Mouse (Mus musculus) embryo, embryonic 11 days (tissue): ENCODE results near the gene Ap2b1.
"Not testable (repeated sequence)": the region's sequence is repeated elsewhere in the genome, so short reads cannot be mapped to it uniquely, and the experiment has no call there.

ENCODE experiments used
- DNase-seq: peaks from one replicate; pipeline ENCODE4 v3.0.0-alpha.2; 2015

Gene Ap2b1

DNA sequence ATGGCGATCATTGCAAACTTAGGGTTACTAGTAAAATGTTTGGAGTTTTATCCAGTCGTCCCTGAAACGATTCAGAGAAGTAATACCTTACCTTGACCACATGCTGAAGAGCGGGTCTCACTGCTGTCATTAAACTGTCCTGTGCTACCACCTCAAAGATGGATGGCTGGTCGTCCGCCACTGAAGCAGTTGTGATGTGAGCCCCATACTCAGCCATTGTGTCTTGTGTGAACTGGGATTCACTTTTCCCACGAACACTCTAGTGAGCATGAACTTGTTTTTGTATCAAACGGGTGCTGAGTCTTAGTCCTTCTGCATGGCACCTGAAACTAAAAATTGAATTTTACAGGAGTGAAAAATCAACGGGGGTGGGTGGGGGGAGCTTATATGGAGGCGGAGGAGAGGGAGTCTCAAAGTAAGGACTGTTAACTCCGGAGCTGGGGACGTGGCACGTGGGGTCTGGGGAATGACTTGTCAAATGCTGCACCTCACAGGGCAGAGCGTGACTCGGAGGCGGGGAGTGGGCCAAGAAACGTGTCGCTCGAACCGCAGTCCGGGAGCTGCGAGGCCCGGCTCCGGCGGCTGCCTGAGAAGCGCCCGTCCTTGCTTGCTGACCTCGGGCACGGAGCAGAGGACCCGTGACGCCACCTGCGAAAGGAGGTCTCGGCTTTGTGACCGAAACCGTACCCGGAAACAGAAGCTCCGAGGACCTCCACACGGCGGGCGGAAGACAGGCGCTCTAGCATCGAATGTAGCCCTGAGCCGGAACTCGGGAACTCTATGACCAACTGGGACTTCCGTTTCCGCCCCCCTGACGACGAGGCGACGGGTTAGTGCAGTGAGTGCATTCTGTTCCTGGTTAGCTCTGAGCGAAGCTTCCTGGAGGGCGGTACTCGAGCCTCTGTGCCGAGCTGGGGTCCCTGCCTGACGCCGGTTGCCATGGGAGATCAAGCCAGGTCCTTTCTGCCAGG lies at the start of gene Ap2b1:
Gene Ap2b1 (plus strand): TSS at position 800 of the 971 bp plus-strand sequence.
- DNase-seq: peak; percentile 96

GRCm38 (mm10) chr11:83257211-83257610 lies 41.6 kb upstream of the Ap2b1 start:
- not testable (repeated sequence) for DNase-seq

DNA sequence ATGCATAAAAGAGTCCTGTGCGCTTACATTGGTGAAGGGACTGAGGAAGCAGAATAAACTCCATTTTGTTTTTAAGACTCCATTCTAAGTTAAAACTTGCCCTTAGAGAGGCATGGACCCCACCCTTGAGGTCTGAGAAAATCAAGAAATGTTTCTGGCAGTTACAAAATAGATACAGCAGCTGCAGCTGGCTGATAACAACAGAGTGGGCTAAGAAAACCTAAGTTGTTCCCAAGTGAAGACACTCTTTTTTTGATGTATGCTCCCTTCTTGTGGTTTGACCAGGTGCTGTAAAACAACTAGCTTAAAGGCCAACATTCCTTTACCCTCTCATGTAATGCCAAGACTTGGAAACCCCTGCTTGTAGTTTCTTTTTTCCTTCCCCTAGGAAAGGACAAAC lies 36.2 kb upstream of the Ap2b1 start:
- DNase-seq: no peak

DNA sequence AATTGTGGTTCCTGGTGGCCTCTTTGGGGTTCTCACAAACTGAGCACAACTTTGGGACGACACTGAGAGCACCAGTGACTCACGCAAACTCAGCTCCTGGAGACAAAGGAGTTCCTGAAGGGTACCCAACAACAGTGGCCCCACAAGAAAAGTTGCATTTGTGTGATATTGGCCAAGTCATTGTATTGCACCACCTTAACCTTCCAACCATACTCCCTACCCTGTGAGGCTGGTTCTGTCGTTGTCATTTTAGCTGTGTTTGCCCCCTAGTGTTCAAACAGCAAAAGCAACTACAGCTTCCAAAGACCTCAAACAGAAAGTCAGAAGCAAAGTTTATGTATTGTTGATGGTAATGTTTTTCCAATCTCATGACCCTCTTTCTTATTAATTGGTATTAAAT lies 35.7 kb upstream of the Ap2b1 start:
- DNase-seq: peak; percentile 41

GRCm38 (mm10) chr11:83270842-83271150 lies 28.0 kb upstream of the Ap2b1 start:
- no peak for DNase-seq

DNA sequence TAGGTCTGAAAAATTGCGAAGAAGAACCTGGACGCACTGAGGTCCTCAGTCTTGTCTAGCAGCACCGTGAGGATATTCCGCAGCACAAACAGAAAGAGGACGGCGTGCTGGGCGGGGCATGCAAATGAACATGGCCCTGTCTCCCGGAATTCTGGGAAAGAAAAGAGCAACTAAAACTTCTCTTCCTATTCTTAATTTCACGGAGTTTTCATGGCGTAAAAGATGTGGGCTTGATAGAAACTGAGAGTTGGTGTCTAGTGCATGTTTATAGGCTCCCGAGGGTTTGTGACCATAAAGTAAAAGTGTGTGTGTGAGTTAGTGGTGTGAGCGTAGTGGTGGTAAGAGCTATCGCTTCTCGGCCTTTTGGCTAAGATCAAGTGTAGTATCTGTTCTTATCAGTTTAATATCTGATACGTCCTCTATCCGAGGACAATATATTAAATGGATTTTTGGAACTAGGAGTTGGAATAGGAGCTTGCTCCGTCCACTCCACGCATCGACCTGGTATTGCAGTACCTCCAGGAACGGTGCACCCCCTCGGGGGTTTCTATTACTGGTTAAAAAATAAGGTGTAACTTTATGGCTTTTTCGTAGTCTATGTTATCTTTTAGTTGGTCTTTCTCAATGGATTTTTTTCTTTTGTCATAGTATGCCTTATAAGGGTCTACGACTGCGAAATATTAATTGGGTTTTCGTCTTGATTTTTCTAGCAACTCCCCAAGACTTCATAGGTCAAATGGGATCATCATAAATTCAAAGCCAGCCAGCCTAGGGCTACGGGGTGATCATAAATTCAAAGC lies 27.5 kb upstream of the Ap2b1 start:
- peak; percentile 91 for DNase-seq

DNA sequence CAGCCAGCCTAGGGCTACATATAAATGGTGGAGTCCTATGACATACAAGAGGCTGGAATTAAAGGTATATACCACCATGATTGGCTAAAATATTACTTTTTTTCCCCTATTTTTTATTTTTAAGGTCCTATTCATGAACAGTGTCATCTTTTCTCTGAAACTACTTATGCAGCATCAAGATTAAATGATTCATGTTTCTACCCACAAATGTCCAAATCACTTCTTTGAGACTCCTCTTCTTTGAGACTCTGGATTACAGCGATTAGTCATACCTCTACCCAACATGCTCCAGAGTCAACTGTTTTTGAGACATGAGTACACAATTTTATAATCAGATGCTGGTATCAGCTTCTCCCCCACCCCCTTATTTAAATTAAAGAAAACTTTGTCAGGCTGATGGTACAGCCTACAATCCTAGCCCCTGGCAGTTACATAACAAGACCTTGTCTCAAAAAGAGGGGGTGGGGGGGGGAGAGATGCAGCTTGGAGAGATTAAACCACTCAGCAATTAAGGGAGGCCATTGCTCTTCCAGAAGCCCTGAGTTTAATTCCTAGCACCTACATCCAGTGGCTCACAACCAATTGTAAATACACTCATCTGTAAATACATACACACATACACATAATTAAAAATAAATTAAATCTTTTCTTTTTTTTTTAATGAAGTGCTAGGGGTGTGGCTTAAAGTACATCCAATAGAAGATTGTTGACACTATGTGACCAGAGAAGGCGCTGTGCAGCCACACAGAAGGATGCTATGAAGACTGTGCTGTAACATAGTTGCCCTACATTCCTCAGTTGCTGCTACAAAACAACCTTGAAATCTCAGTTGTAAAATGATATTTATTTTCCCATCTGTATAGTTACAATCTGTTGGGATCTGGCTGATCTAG lies 26.6 kb upstream of the Ap2b1 start:
- DNase-seq: peak; percentile 39

GRCm38 (mm10) chr11:83276251-83276650 lies 22.6 kb upstream of the Ap2b1 start:
- no peak for DNase-seq

DNA sequence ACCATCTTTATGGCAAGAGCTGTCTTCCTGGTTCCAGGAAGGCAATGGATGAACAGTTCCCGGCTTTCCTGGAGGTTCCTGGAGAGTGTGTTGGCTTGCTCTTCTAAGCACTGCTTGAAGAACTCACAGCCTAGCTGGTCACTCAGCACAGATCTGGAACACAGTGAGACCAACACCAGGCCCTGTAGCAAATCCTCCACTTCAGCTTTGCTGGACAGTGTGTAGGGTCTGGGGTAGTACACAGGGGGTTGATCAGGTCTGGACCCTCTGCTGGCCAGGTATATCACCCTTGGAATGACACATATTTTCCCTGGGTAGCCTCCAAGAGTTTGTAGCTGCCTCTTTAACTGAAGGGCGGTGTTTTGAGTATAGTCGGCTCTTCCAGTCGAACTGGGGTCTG lies 19.8 kb upstream of the Ap2b1 start:
- no peak for DNase-seq

GRCm38 (mm10) chr11:83279691-83280090 lies 19.1 kb upstream of the Ap2b1 start:
- DNase-seq: no peak

DNA sequence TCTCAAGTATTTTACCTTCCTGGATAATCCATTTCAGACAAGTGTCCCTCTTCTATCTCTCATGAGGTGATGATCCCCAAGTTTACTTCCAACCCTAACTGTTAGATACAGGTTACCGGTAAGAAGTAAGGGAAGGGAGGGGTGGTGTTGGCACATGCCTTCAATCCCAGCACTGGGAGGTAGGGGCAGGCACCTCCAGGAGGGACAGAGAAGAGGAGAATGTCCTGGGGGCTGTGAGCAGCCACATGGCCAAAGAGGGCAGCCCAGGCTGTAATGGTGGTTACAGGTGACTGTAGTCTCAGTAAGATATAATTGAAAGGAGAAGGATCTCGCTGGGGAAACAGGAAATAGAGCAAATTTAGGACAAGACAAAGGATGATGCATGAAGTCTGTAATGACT lies 16.7 kb upstream of the Ap2b1 start:
- no peak for DNase-seq

DNA sequence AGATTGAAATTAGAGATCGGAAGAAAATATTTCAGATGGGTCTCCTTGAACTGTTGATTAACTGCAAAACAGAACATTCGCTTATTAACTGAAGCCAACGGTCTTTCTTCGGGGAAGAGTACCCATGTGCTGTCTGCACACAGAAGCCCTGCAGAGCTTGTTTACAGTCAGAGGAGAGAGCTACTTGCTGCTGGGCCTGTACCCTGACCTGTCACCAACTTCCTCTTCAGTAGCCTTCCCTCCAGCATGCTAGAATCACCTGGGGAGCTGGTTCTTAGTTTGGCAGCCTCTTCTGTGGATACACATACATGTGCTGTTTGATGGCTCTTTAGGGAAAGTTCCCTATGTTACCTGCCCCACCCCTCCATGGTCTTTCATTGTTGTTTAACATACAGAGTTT lies 13.2 kb upstream of the Ap2b1 start:
- no peak for DNase-seq

DNA sequence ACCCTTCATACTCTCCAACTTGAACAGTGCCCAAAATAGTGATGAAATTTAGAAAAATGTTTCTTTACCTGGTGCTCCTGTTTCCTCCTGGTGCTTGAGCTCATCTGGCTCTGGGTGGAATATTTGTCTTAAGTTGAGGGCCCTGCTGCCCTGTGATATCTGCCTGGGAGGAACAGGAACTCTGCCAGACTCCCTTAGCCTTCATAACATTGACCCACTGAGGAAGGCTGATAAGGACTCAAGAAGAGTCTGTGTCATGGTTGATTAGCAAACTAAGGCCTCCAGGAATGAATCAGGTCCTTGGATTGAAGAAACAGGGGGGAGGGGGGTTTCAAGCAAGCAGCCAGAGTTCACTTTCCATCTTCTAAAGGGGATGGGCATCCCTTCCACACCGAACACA lies 12.3 kb upstream of the Ap2b1 start, which contains the start of gene Slfn14:
Gene Slfn14 (minus strand): TSS at position 161 of the 400 bp plus-strand sequence.
- DNase-seq: no peak

- DNase-seq: no peak
Observed at GRCm38 (mm10) chr11:83289036-83289435, 9.8 kb upstream of the Ap2b1 start.

DNA sequence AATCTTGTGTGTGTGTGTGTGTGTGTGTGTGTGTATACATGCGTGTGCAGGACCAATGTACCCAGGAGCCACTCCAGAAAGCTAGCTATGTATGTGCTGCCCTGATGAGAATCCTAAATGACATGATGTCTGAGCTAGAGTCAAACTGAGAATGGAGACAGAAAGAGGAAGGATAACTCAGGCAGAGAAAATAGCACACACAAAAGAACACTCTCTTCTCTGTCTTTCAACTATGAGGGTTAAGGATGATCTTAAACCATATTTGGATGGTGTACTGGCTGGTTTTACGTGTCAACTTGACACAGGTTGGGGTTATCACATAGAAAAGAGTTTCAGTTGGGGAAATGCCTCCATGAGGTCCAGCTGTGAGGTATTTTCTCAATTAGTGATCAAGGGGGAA lies 9.2 kb upstream of the Ap2b1 start:
- DNase-seq: no peak

- DNase-seq: peak; percentile 96
Observed at GRCm38 (mm10) chr11:83291375-83292250, 7.2 kb upstream of the Ap2b1 start.

DNA sequence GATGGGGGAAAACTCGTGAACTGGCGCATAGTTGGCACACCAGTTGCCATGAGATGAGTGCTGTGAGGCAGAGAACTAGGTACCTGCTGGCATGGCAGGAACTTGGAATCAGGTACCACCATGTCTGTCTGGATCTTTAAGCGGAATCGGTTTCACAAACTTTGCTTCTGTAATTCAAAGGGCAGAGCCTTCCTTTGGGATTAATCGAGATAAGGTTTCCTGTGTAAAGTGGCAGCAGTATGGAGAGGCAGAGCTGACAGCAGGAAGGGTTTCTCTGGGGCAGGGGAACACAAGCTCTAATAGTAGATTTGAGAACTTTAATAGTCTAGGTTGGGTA lies 6.6 kb upstream of the Ap2b1 start:
- no peak for DNase-seq

GRCm38 (mm10) chr11:83293182-83293581 lies 5.6 kb upstream of the Ap2b1 start:
- no peak for DNase-seq

DNA sequence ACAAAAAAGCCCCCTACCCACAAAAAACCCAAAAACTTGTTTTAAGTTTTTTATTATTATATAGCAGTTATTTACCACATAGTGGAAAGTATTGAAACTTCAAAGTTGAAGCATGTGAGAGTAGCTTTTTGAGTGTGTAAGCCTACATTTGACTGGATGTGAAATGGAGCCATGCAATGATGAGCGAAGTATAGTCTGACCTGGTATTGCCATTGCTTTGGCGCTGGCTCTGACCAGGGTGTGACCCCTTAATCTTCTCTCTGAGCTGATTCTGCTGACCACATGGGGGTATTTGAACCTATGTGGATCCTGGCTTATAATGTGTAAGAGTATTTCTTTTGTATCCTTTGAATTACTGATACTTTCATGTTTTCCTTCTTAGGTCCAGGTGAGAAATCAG lies 4.7 kb upstream of the Ap2b1 start:
- DNase-seq: no peak

DNA sequence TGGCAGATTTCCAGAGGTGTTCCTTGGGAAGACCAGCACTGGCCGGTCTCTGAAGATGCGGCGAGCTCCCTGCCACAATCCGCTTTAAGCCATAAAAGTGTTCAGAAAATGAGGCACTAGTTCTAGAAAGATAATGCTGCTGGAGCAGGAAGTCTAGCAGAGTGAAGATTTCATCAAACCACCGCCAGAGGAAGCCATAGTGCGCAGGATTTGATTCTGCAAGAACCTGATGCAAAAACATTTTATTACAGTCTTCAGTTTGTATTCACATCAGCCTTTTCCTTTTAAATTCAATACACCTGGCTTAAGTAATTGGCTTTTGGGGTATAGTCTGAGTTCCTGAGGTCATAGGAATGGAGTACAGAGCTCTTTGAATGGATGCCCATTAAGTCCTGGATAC lies 1.0 kb upstream of the Ap2b1 start:
- DNase-seq: no peak

DNA sequence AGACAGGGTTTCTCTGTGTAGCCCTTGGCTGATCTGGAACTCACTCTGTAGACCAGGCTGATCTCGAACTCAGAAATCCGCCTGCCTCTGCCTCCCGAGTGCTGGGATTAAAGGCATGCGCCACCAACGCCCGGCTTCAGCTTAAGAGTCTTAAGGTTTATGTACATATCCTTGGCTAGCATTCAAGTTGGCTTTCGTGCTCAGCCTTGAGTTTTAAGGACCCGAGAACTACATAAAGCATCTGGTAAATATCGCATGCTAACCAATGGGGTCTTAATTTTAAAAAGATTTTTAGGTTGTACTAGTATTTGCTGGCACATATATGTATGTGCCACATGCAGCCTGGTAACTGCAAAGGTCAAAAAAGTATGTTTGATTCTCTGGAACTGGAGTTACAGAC lies 900 bp downstream of the Ap2b1 start:
- DNase-seq: no peak

GRCm38 (mm10) chr11:83301431-83301831 lies 2.6 kb downstream of the Ap2b1 start:
- no peak for DNase-seq
